ENCODE assay signal across 23 mouse cellular contexts in the genomic region with DNA sequence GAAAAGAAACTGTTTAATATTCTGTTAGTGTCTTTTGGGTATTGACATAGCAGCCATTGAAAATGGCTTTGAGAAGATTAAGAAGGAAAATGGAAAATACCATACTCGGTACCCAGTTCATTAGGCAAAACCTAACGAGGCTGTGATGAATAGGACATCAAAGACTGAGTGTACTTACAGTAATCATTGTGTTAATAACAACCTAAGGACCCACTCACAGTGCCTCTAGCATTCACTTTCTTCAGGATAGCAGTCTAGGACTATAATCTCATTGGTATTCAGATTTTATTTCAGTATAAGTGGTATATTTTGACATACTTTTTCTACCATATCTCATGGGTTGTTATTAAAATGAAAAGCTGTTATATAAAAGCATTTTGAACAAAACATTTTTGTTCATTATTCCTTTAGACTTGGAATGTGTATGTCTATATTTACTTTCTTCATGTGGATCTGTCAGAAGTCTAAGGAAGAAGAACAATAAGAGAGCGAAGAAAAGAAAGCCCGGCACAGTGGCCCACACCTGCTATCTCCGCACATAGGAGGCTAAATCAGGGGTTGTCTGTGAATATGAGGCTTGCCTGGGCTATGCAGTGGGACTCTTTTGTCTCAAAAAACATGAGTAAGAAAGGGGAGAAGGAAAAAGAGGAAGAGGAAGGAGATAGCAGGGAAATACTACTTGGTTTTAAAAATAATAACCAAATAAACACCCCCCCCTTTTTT.
"Had no signal": no experiment of that assay in that cellular context is flagged by ENCODE, and none has a peak within 500 bp of the region (broad histone marks: within the 10 kb centered on the region; RNA-seq: fewer than 3 reads in every experiment).

No protein-coding gene starts in this region.

- H3K4me2 ChIP-seq: limb, embryonic 13.5 days; liver, embryonic 12.5 days; liver, embryonic 15.5 days; lung, embryonic 15.5 days; midbrain, embryonic 11.5 days; neural tube, embryonic 13.5 days; stomach, embryonic 15.5 days had no signal

- H3K27ac ChIP-seq: limb, embryonic 10.5 days; limb, embryonic 13.5 days; liver, embryonic 12.5 days; liver, embryonic 15.5 days; lung, embryonic 15.5 days; neural tube, embryonic 13.5 days; stomach, embryonic 15.5 days had no signal

- H3K4me1 ChIP-seq: limb, embryonic 10.5 days; limb, embryonic 13.5 days; liver, embryonic 12.5 days; liver, embryonic 15.5 days; lung, embryonic 15.5 days; neural tube, embryonic 13.5 days; stomach, embryonic 15.5 days had no signal

- H3K4me3 ChIP-seq: limb, embryonic 10.5 days; limb, embryonic 13.5 days; liver, embryonic 12.5 days; liver, embryonic 15.5 days; lung, embryonic 15.5 days; myocyte; neural tube, embryonic 13.5 days; stomach, embryonic 15.5 days had no signal

- H3K27me3 ChIP-seq: limb, embryonic 13.5 days; liver, embryonic 12.5 days; liver, embryonic 15.5 days; lung, embryonic 15.5 days; neural tube, embryonic 13.5 days; stomach, embryonic 15.5 days had no signal

- DNase-seq: kidney, adult 9 months; kidney, postnatal 14 days; kidney, postnatal 4 days; layer of hippocampus, adult 9-11 months; liver; lung, adult 18-20 months; lung, postnatal 10 days; lung, postnatal 4 days; retina, postnatal 1 day; right cerebral cortex, postnatal 25 days; spleen, adult 18-20 months; thymus, adult 18-20 months; thymus, postnatal 36 days had no signal

- ATAC-seq: liver, embryonic 12.5 days; midbrain, embryonic 16.5 days had no signal

- H3K9ac ChIP-seq: limb, embryonic 13.5 days; liver, embryonic 12.5 days; liver, embryonic 15.5 days; lung, embryonic 15.5 days; neural tube, embryonic 13.5 days; stomach, embryonic 15.5 days had no signal

- H3K36me3 ChIP-seq: limb, embryonic 10.5 days; limb, embryonic 13.5 days; liver, embryonic 12.5 days; liver, embryonic 15.5 days; lung, embryonic 15.5 days; neural tube, embryonic 13.5 days; stomach, embryonic 15.5 days had no signal

- H3K9me3 ChIP-seq: limb, embryonic 10.5 days; limb, embryonic 13.5 days; liver, embryonic 12.5 days; liver, embryonic 15.5 days; lung, embryonic 15.5 days; neural tube, embryonic 13.5 days; stomach, embryonic 15.5 days had no signal
